Mouse (Mus musculus) liver, embryonic 14.5 days (tissue): Measurements from ENCODE around the gene Fgf10.

Source experiments
- CTCF ChIP-seq: IDR thresholded peaks from 2 replicates; pipeline ENCODE4 v1.5.1; 2016; ENCODE audit warnings: antibody characterized with exemption, low read depth, control low read depth
- EP300 ChIP-seq: IDR thresholded peaks from 2 replicates; pipeline ENCODE4 v1.6.1; 2016; ENCODE audit warnings: antibody characterized with exemption, low read depth

DNA sequence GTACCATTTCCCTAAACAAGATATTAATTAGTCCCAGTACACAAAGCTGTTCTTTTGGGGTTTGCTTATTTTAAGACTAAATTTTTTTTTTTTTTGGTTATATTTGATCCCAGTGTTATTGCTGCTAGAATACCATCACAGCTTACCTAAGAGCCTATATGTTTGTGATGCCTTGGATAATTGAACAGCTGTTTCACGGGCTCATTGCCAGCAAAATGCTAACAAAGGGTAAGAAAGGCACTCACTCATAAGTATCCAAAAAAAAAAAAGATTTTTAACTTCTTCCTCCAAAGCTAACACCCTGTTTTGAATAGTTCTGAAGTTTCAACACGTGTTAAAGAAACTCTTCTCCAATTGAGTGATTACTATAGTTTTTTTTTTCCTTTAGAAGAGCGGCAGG is 48.8 kb downstream of the Fgf10 start:
- no peak for TF ChIP-seq EP300
- TF ChIP-seq CTCF, result no peak
